Mouse (Mus musculus): Measurements from ENCODE around the gene Aqp2.

The Aqp2 gene

GRCm38 (mm10) chr15:99590429-99591084 is 11.7 kb downstream of the Aqp2 start, which contains the start of gene Aqp5:
TSS of gene Aqp5 (plus strand) at chr15:99590782.
- DNase-seq: no peak

GRCm38 (mm10) chr15:99592177-99592576 is 13.3 kb downstream of the Aqp2 start:
- DNase-seq: no peak

GRCm38 (mm10) chr15:99592877-99593276 is 14.0 kb downstream of the Aqp2 start:
- DNase-seq: no peak

GRCm38 (mm10) chr15:99594951-99595350 is 16.1 kb downstream of the Aqp2 start:
- DNase-seq: no peak

- DNase-seq: peak; percentile 93
Observed at GRCm38 (mm10) chr15:99596056-99596687, 17.3 kb downstream of the Aqp2 start.

- no peak for DNase-seq
Observed at GRCm38 (mm10) chr15:99596841-99597240, 18.0 kb downstream of the Aqp2 start.

GRCm38 (mm10) chr15:99597596-99597995 is 18.7 kb downstream of the Aqp2 start:
- DNase-seq: no peak

GRCm38 (mm10) chr15:99599245-99600070 is 20.6 kb downstream of the Aqp2 start:
- no peak for DNase-seq

- DNase-seq: no peak
Observed at GRCm38 (mm10) chr15:99600986-99601822, 22.3 kb downstream of the Aqp2 start, which contains the start of gene Aqp6. TSS of gene Aqp6 (plus strand) at chr15:99601400.

- no peak for DNase-seq
Observed at GRCm38 (mm10) chr15:99601823-99602120, 22.9 kb downstream of the Aqp2 start.

- DNase-seq: no peak
Observed at GRCm38 (mm10) chr15:99602206-99602820, 23.5 kb downstream of the Aqp2 start.

- no peak for DNase-seq
Observed at GRCm38 (mm10) chr15:99603216-99603615, 24.4 kb downstream of the Aqp2 start.

- no peak for DNase-seq
Observed at GRCm38 (mm10) chr15:99605595-99605994, 26.7 kb downstream of the Aqp2 start.

GRCm38 (mm10) chr15:99606515-99606914 is 27.7 kb downstream of the Aqp2 start:
- no peak for DNase-seq

- no peak for DNase-seq
Observed at GRCm38 (mm10) chr15:99607388-99608113, 28.7 kb downstream of the Aqp2 start.

- DNase-seq: no peak
Observed at GRCm38 (mm10) chr15:99608382-99609125, 29.7 kb downstream of the Aqp2 start.

GRCm38 (mm10) chr15:99611563-99611962 is 32.7 kb downstream of the Aqp2 start:
- no peak for DNase-seq

GRCm38 (mm10) chr15:99614273-99614672 is 35.4 kb downstream of the Aqp2 start:
- DNase-seq: no peak

GRCm38 (mm10) chr15:99614753-99615152 is 35.9 kb downstream of the Aqp2 start:
- no peak for DNase-seq

GRCm38 (mm10) chr15:99615246-99615645 is 36.4 kb downstream of the Aqp2 start:
- no peak for DNase-seq

GRCm38 (mm10) chr15:99618595-99618994 is 39.7 kb downstream of the Aqp2 start:
- DNase-seq: no peak

Data from right cerebral cortex, postnatal 4 days (tissue).